Mouse (Mus musculus): ENCODE data around the gene Spag8.

- TF ChIP-seq CTCF (IDR thresholded peaks at IDR 0.05; ENCODE audit: control insufficient read depth, insufficient read depth, insufficient replicate concordance, low read depth, low read length) (no peak), POLR2A (IDR thresholded peaks at IDR 0.05; ENCODE audit: control insufficient read depth, low read depth, low read length) (no peak)
Observed at GRCm38 (mm10) chr4:43673703-43674102, 20.3 kb upstream of the Spag8 start.

All from testis, adult 2 months (tissue).